ENCODE assay signal across 21 mouse cellular contexts in genomic region chr2:160044184-160044583, GRCm38 (mm10).
DNase-seq lines count a peak whose midpoint lies in the region; ATAC-seq and TF ChIP-seq lines count a peak whose summit lies in the region.
"Had no signal": no experiment of that assay in that cellular context is flagged by ENCODE, and none has a peak within 500 bp of the region (broad histone marks: within the 10 kb centered on the region; RNA-seq: fewer than 3 reads in every experiment).

No protein-coding gene starts in this region.

- no peak overlapping the region for H3K9ac ChIP-seq in intestine, embryonic 14.5 days (ENCODE audit: low read length)
- H3K9ac ChIP-seq in intestine, postnatal 0 days (ENCODE audit: low read depth, low read length) = no peak overlapping the region
- no peak overlapping the region for H3K9ac ChIP-seq in heart, postnatal 0 days (replicated peaks; ENCODE audit: low read depth, low read length)
- no peak overlapping the region for H3K9ac ChIP-seq in forebrain, postnatal 0 days
- H3K9ac ChIP-seq: embryonic facial prominence, embryonic 12.5 days; forebrain, embryonic 15.5 days; liver, embryonic 14.5 days; midbrain, embryonic 13.5 days; neural tube, embryonic 13.5 days; stomach, embryonic 15.5 days had no signal

- ATAC-seq in intestine, embryonic 14.5 days (replicated peaks; ENCODE audit: low FRiP score, low TSS enrichment, low read depth) = no peak
- ATAC-seq in intestine, postnatal 0 days = no peak
- ATAC-seq in heart, postnatal 0 days (ENCODE audit: insufficient read depth, low read depth) = peak; percentile 83
- ATAC-seq in megakaryocyte, adult 5-6 weeks (ENCODE audit: poor library complexity, severe bottlenecking) = peak; percentile 28; the same call in 1 of the 2 replicates
- ATAC-seq in forebrain, postnatal 0 days = no peak
- ATAC-seq: forebrain, embryonic 15.5 days; hindbrain, postnatal 0 days; midbrain, embryonic 13.5 days had no signal

- H3K4me3 ChIP-seq in intestine, embryonic 14.5 days (ENCODE audit: low read depth, low read length) = no peak overlapping the region
- H3K4me3 ChIP-seq in intestine, postnatal 0 days (ENCODE audit: low read depth, low read length) = no peak overlapping the region
- no peak overlapping the region for H3K4me3 ChIP-seq in heart, postnatal 0 days (ENCODE audit: low read depth, low read length)
- no peak overlapping the region for H3K4me3 ChIP-seq in forebrain, postnatal 0 days (ENCODE audit: low read depth, low read length)
- H3K4me3 ChIP-seq: embryonic facial prominence, embryonic 12.5 days; forebrain, embryonic 15.5 days; midbrain, embryonic 13.5 days; neural tube, embryonic 13.5 days; stomach, embryonic 15.5 days had no signal

- no peak overlapping the region for H3K27ac ChIP-seq in intestine, embryonic 14.5 days (ENCODE audit: low read depth)
- no peak overlapping the region for H3K27ac ChIP-seq in intestine, postnatal 0 days (ENCODE audit: low read depth, low read length)
- peak overlapping the region; percentile 58 for H3K27ac ChIP-seq in heart, postnatal 0 days (ENCODE audit: low read depth)
- no peak overlapping the region for H3K27ac ChIP-seq in forebrain, postnatal 0 days (ENCODE audit: low read depth, low read length)
- H3K27ac ChIP-seq: embryonic facial prominence, embryonic 12.5 days; forebrain, embryonic 15.5 days; hindbrain, postnatal 0 days; kidney, postnatal 0 days; liver, embryonic 14.5 days; midbrain, embryonic 13.5 days; neural tube, embryonic 13.5 days; stomach, embryonic 15.5 days had no signal

- intact Hi-C loops in gastrocnemius, postnatal 14 days (cut with DNase I; ENCODE audit: low total_unique reads) = no loop called here

- H3K9me3 ChIP-seq in intestine, embryonic 14.5 days (ENCODE audit: control insufficient read depth, low read length) = no peaks in the 10 kb centered on the region
- no peaks in the 10 kb centered on the region for H3K9me3 ChIP-seq in intestine, postnatal 0 days (ENCODE audit: control insufficient read depth)
- no peaks in the 10 kb centered on the region for H3K9me3 ChIP-seq in heart, postnatal 0 days (replicated peaks; ENCODE audit: control insufficient read depth, low read length)
- H3K9me3 ChIP-seq in forebrain, postnatal 0 days (ENCODE audit: low read length) = no peaks in the 10 kb centered on the region
- H3K9me3 ChIP-seq: embryonic facial prominence, embryonic 12.5 days; forebrain, embryonic 15.5 days; midbrain, embryonic 13.5 days; neural tube, embryonic 13.5 days; stomach, embryonic 15.5 days had no signal

- H3K4me2 ChIP-seq in intestine, embryonic 14.5 days (ENCODE audit: low read length) = no peak overlapping the region
- no peak overlapping the region for H3K4me2 ChIP-seq in intestine, postnatal 0 days (replicated peaks; ENCODE audit: low read depth)
- no peak overlapping the region for H3K4me2 ChIP-seq in heart, postnatal 0 days (ENCODE audit: low read depth, low read length)
- no peak overlapping the region for H3K4me2 ChIP-seq in forebrain, postnatal 0 days (ENCODE audit: low read depth)
- H3K4me2 ChIP-seq: embryonic facial prominence, embryonic 12.5 days; forebrain, embryonic 15.5 days; midbrain, embryonic 13.5 days; neural tube, embryonic 13.5 days; stomach, embryonic 15.5 days had no signal

- H3K36me3 ChIP-seq in intestine, embryonic 14.5 days (ENCODE audit: control insufficient read depth, insufficient read depth, low read length) = no peaks in the 10 kb centered on the region
- H3K36me3 ChIP-seq in intestine, postnatal 0 days (ENCODE audit: control insufficient read depth, insufficient read depth) = no peaks in the 10 kb centered on the region
- H3K36me3 ChIP-seq in heart, postnatal 0 days (replicated peaks; ENCODE audit: control insufficient read depth, insufficient read depth, low read length) = no peaks in the 10 kb centered on the region
- no peaks in the 10 kb centered on the region for H3K36me3 ChIP-seq in forebrain, postnatal 0 days (ENCODE audit: insufficient read depth)
- H3K36me3 ChIP-seq: embryonic facial prominence, embryonic 12.5 days; forebrain, embryonic 15.5 days; midbrain, embryonic 13.5 days; neural tube, embryonic 13.5 days; stomach, embryonic 15.5 days had no signal

- no peaks in the 10 kb centered on the region for H3K4me1 ChIP-seq in intestine, embryonic 14.5 days (replicated peaks; ENCODE audit: control insufficient read depth, insufficient read depth, low read length)
- H3K4me1 ChIP-seq in intestine, postnatal 0 days (replicated peaks; ENCODE audit: control insufficient read depth, insufficient read depth, low read length) = no peaks in the 10 kb centered on the region
- no peaks in the 10 kb centered on the region for H3K4me1 ChIP-seq in heart, postnatal 0 days (ENCODE audit: control insufficient read depth, insufficient read depth)
- no peaks in the 10 kb centered on the region for H3K4me1 ChIP-seq in forebrain, postnatal 0 days (ENCODE audit: insufficient read depth)
- H3K4me1 ChIP-seq: embryonic facial prominence, embryonic 12.5 days; neural tube, embryonic 13.5 days; stomach, embryonic 15.5 days had no signal

- TF ChIP-seq CTCF in intestine, postnatal 0 days (IDR thresholded peaks at IDR 0.05; ENCODE audit: low read depth) = no peak
- no peak for TF ChIP-seq CTCF in heart, postnatal 0 days (IDR thresholded peaks at IDR 0.05; ENCODE audit: low read depth)
- no peak for TF ChIP-seq CTCF in forebrain, postnatal 0 days (IDR thresholded peaks at IDR 0.05; ENCODE audit: low read depth)

- peak; percentile 34 for DNase-seq in intestine, embryonic 14.5 days (ENCODE audit: low spot score)
- peak; percentile 78 for DNase-seq in gastrocnemius, postnatal 14 days
- DNase-seq in heart, postnatal 0 days (ENCODE audit: low spot score) = peak; percentile 29
- DNase-seq in forebrain, postnatal 0 days = no peak
- no peak for DNase-seq in spleen, postnatal 4 days (ENCODE audit: low spot score in 2 of 2)
- no peak for DNase-seq in right cerebral cortex, postnatal 14 days
- DNase-seq: cerebellum, adult 9-10 months; kidney, adult 18-20 months; layer of hippocampus, postnatal 36 days; thymus, adult 18-20 months; thymus, postnatal 4 days had no signal

- 78% methylated on average over 2 of the region's 2 CpGs for WGBS in intestine, embryonic 14.5 days
- WGBS in intestine, postnatal 0 days = 86% methylated on average over 2 of the region's 2 CpGs
- 41% methylated on average over 2 of the region's 2 CpGs for WGBS in heart, postnatal 0 days
- WGBS in forebrain, postnatal 0 days = 94% methylated on average over 2 of the region's 2 CpGs

- no peak for TF ChIP-seq EP300 in heart, postnatal 0 days (IDR thresholded peaks at IDR 0.05; ENCODE audit: low read depth)

- no peaks in the 10 kb centered on the region for H3K27me3 ChIP-seq in intestine, embryonic 14.5 days (replicated peaks; ENCODE audit: control insufficient read depth, insufficient read depth, low read length)
- H3K27me3 ChIP-seq in intestine, postnatal 0 days (replicated peaks; ENCODE audit: control insufficient read depth, insufficient read depth, low read length) = no peaks in the 10 kb centered on the region
- H3K27me3 ChIP-seq in heart, postnatal 0 days (ENCODE audit: control insufficient read depth, insufficient read depth, low read length) = no peaks in the 10 kb centered on the region
- H3K27me3 ChIP-seq in forebrain, postnatal 0 days (ENCODE audit: insufficient read depth, low read length) = no peaks in the 10 kb centered on the region
- H3K27me3 ChIP-seq: embryonic facial prominence, embryonic 12.5 days; forebrain, embryonic 15.5 days; midbrain, embryonic 13.5 days; stomach, embryonic 15.5 days had no signal

Comparison
In these comparisons a context has a peak if more than half of its experiments do, and no peak if none do; other contexts are left out.
1. ATAC-seq: peak in heart, postnatal 0 days (single experiment) and megakaryocyte, adult 5-6 weeks (single experiment); none in intestine, embryonic 14.5 days (single experiment), intestine, postnatal 0 days (single experiment) and forebrain, postnatal 0 days (single experiment).
2. DNase-seq: peak in intestine, embryonic 14.5 days (single experiment), gastrocnemius, postnatal 14 days (single experiment) and heart, postnatal 0 days (single experiment); none in forebrain, postnatal 0 days (single experiment), spleen, postnatal 4 days (0 of 2) and right cerebral cortex, postnatal 14 days (single experiment).